Mouse (Mus musculus) heart, postnatal 36 days (tissue): ENCODE measurements around the gene Irf1. TPM values are rescaled to one million over a fixed set of nuclear protein-coding genes. Genes with fewer than 3 reads are reported as not detected.

Source experiments
- microRNA-seq, 2 experiments: library from miRNA; unstranded; fragments of <30 nt; microRNA quantifications; one replicate each; pipeline ENCODE4 v1.2.0; 2021; ENCODE audit warnings: borderline number of aligned reads in 2 of 2
- total RNA-seq, 2 experiments: library from RNA; stranded (reverse); gene quantifications; 2 replicates each; pipeline ENCODE4 v1.2.3; 2021

The Irf1 gene
- total RNA-seq, 2 experiments from 2014 or later: 18.6 to 23.6 TPM

Small RNA genes within 50 kb of the gene (microRNA-seq; reads per million reads assigned to microRNA genes)
- gene Mir7671: 0 to 0.67 reads per million in 2 experiments

Other genes starting within 250 kb of the Irf1 start
- 1 to 10 TPM; 8.2 to 10.0 TPM for gene Kif3a, start 202.6 kb upstream of the Irf1 start, total RNA-seq
- gene Il4, start 151.3 kb upstream of the Irf1 start, total RNA-seq: not detected
- not detected for gene Il13, start 135.3 kb upstream of the Irf1 start, total RNA-seq
- 1 to 10 TPM; 6.9 to 8.1 TPM for gene Rad50, start 62.7 kb upstream of the Irf1 start, total RNA-seq
- gene Il5, start 49.2 kb upstream of the Irf1 start, total RNA-seq: not detected
- gene Gm17334, start 3.2 kb downstream of the Irf1 start, total RNA-seq: under 1 TPM in 1 of 2 experiments, not detected in 1; 0.60 TPM
- 1 to 10 TPM; 1.6 TPM for gene Gm12216, start 89.2 kb downstream of the Irf1 start, total RNA-seq
- 10 to 100 TPM; 28.4 to 30.4 TPM for gene Slc22a5, start 121.6 kb downstream of the Irf1 start, total RNA-seq
- 1 to 10 TPM; 1.9 to 2.6 TPM for gene Slc22a21, start 210.3 kb downstream of the Irf1 start, total RNA-seq